Mouse (Mus musculus) ES-Bruce4 (cell line): Measurements from ENCODE around the gene P2rx7.

Source experiments
- CTCF ChIP-seq: IDR thresholded peaks from one replicate; pipeline ENCODE4 v1.8.1; 2011; ENCODE audit warnings: low read depth, low read length
- EP300 ChIP-seq: IDR thresholded peaks from 2 replicates; pipeline ENCODE4 v1.6.1; 2011; ENCODE audit warnings: low read depth, low read length; ENCODE audit not compliant: insufficient read depth
- POLR2A ChIP-seq: IDR thresholded peaks from one replicate; pipeline ENCODE4 v1.8.1; 2011; ENCODE audit warnings: low read length; ENCODE audit not compliant: insufficient read depth

DNA sequence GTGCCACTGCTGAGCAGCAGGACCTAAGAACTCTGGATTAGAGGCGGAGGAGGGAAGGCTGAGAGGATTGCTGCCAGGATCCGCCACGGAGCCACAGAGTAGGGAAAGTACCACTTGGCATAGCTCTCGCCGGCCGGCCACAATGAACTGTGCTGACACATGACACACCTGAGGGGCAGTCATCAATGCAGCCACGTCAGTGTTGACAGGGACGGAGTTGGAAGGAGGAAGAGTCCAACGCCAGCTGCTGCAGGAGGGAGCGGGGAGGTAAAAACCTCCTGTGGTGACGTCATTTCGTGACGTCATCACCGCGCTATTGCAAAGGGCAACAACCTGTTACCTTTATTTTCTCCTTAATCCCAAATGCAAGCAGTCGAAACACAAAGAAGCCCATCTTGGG is 6.8 kb upstream of the P2rx7 start:
- no peak for TF ChIP-seq CTCF
- no peak for TF ChIP-seq EP300
- TF ChIP-seq POLR2A = no peak
